Mouse (Mus musculus) bone marrow, adult 2 months (tissue): ENCODE results near the gene Trmt1l.

Source experiments
- CTCF ChIP-seq: fragments of 200-500 bp; IDR thresholded peaks from 2 replicates; pipeline ENCODE4 v1.5.1; 2011; ENCODE audit warnings: low read length, control low read depth; ENCODE audit not compliant: control insufficient read depth, insufficient read depth
- POLR2A ChIP-seq: fragments of 200-500 bp; IDR thresholded peaks from 2 replicates; pipeline ENCODE4 v1.6.1; 2011; ENCODE audit warnings: low read depth, mild to moderate bottlenecking, control low read depth, low read length, borderline replicate concordance; ENCODE audit not compliant: control insufficient read depth

GRCm38 (mm10) chr1:151428263-151429221 is at the start of gene Trmt1l, which contains the start of gene Swt1:
- peak; percentile 97 for TF ChIP-seq POLR2A
- TF ChIP-seq CTCF: no peak
